In the genomic region with DNA sequence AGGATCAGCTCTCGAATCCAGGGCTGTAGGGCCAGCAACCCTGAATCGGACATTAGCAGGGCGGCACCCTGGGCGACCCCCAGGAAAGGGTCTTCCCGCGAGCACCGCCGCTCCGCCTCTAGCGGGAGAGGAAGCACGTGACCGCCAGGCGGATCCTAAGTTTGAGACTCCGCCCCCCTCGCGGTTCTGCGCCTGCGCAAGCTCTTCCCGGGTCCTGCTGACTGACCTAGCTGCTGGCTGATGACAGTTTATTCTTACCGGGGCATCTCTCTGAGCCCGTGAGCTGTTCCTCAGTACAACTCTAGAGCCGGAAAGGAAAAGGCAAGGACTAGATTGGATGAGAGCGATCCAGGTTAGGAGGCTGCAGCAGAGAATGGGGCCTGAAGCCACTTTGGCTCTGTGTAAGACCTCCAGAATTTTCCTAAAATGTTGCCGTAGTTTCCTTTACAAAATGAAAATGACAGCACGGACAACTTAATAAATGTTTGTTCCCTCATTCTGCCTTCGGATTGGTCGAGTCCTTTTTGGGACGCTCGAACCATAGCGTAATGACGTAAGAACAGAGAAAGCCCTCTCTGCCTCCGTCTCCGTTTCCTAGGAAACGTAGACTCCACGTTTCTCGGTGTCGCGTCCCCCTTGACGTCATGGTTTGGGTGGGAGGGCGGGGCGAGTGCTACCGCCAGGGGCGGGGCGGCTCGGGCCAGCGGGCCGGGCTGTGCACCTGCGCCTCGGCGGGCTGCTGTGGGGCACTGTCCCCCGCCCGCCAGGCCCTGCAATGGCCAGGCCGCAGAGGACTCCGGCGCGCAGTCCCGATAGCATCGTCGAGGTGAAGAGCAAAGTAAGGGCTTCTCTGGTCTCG, we compare ENCODE assay signal across 8 mouse cellular contexts. TPM values are rescaled to one million over a fixed set of nuclear protein-coding genes. Genes with fewer than 3 reads are reported as not detected.
A peak's percentile ranks its signal among the peaks of the same experiment; 100 is the strongest.
DNase-seq lines count a peak whose midpoint lies in the region; ATAC-seq and TF ChIP-seq lines count a peak whose summit lies in the region.

Gene Acd (minus strand): TSS at position 137 of the 859 bp plus-strand sequence.
Gene Pard6a (plus strand): TSS at position 183 of the 859 bp plus-strand sequence.

- no peaks in the 10 kb centered on the region for H3K27me3 ChIP-seq in heart, embryonic 11.5 days (ENCODE audit: control insufficient read depth, insufficient read depth, low read length)
- H3K27me3 ChIP-seq in kidney, embryonic 16.5 days (ENCODE audit: insufficient read depth, low read length), result no peaks in the 10 kb centered on the region
- H3K27me3 ChIP-seq in liver, adult 2 months (ENCODE audit: control insufficient read depth, insufficient read depth, low read length), result no peaks in the 10 kb centered on the region
- H3K27me3 ChIP-seq in myocyte (ENCODE audit: control insufficient read depth, insufficient read depth, insufficient read length), result no peaks in the 10 kb centered on the region
- no peaks in the 10 kb centered on the region for H3K27me3 ChIP-seq in splenic B cell, adult 2 months (ENCODE audit: control insufficient read depth, insufficient read depth, low read length, poor library complexity, severe bottlenecking)

- peaks cover 13% of the 10 kb centered on the region for H3K4me1 ChIP-seq in heart, embryonic 11.5 days (ENCODE audit: control insufficient read depth, insufficient read depth, low read length)
- H3K4me1 ChIP-seq in kidney, embryonic 16.5 days (ENCODE audit: insufficient read depth, low read length), result peaks cover 21% of the 10 kb centered on the region
- H3K4me1 ChIP-seq in liver, adult 2 months (ENCODE audit: control insufficient read depth, insufficient read depth, low read length), result peaks cover 5% of the 10 kb centered on the region

- H3K27ac ChIP-seq in heart, embryonic 11.5 days (ENCODE audit: low read depth, low read length), result peak within 1 kb of the TSS; percentile 90
- H3K27ac ChIP-seq in kidney, embryonic 16.5 days (ENCODE audit: low read length), result peak within 1 kb of the TSS; percentile 95
- peak within 1 kb of the TSS; percentile 90 for H3K27ac ChIP-seq in liver, adult 2 months (replicated peaks; ENCODE audit: insufficient read depth, low read depth, low read length)

- H3K79me2 ChIP-seq in liver, adult 2 months (ENCODE audit: control insufficient read depth, insufficient read depth, low read length), result no peaks in the 10 kb centered on the region
- H3K79me2 ChIP-seq in myocyte (ENCODE audit: control insufficient read depth, insufficient read depth), result peaks cover under 1% of the 10 kb centered on the region

- H3K4me3 ChIP-seq in heart, embryonic 11.5 days (ENCODE audit: low read depth, low read length), result peak within 1 kb of the TSS; percentile 69
- peak within 1 kb of the TSS; percentile 71 for H3K4me3 ChIP-seq in kidney, embryonic 16.5 days (ENCODE audit: low read length)
- peak within 1 kb of the TSS; percentile 75 for H3K4me3 ChIP-seq in liver, adult 2 months (ENCODE audit: insufficient read depth, low read depth, low read length)
- H3K4me3 ChIP-seq in myocyte, result peak within 1 kb of the TSS; percentile 91

- peak; percentile 42; the same call in 1 of the 2 replicates for TF ChIP-seq POLR2A in liver, adult 2 months (IDR thresholded peaks at IDR 0.05; ENCODE audit: extremely low read depth, insufficient read depth, low read length)
- TF ChIP-seq POLR2A in myocyte (IDR thresholded peaks at IDR 0.05; ENCODE audit: insufficient read length, low read depth), result peak; percentile 79

- H3ac ChIP-seq in myocyte (ENCODE audit: control insufficient read depth, insufficient read length), result peak within 1 kb of the TSS; percentile 6

- peak within 1 kb of the TSS; percentile 77 for H3K9ac ChIP-seq in heart, embryonic 11.5 days (ENCODE audit: low read depth, low read length)
- peak within 1 kb of the TSS; percentile 74 for H3K9ac ChIP-seq in kidney, embryonic 16.5 days (replicated peaks; ENCODE audit: low read length)
- H3K9ac ChIP-seq in liver, adult 2 months (ENCODE audit: low read depth, low read length), result peak within 1 kb of the TSS; percentile 75

- WGBS in heart, embryonic 11.5 days (ENCODE audit: insufficient replicate concordance), result under 1% methylated on average over 60 of the region's 60 CpGs
- WGBS in kidney, embryonic 16.5 days, result under 1% methylated on average over 60 of the region's 60 CpGs
- WGBS in liver, adult 2 months, result under 1% methylated on average over 60 of the region's 60 CpGs

- ATAC-seq in erythroblast, adult 5-6 weeks (replicated peaks; ENCODE audit: low FRiP score, poor library complexity, severe bottlenecking), result peak; percentile 87
- ATAC-seq in heart, embryonic 11.5 days (replicated peaks; ENCODE audit: insufficient number of reproducible peaks, low FRiP score, low TSS enrichment), result peak; percentile 66
- peak; percentile 73 for ATAC-seq in kidney, embryonic 16.5 days (ENCODE audit: low FRiP score, low TSS enrichment)

- peak; percentile 97 to 98 for DNase-seq in B cell, adult 2 months
- DNase-seq in brain, adult 2 months (ENCODE audit: low read depth, low spot score), result peak; percentile 97
- peak; percentile 83 for DNase-seq in liver, adult 2 months (ENCODE audit: extremely low read depth, low read depth, low spot score)
- peak; percentile 97 for DNase-seq in splenic B cell, adult 2 months (ENCODE audit: low read depth, low spot score)

- H3K36me3 ChIP-seq in heart, embryonic 11.5 days (ENCODE audit: control insufficient read depth, insufficient read depth, low read length), result peaks cover 3% of the 10 kb centered on the region; the same call in 1 of the 2 replicates
- peaks cover 41% of the 10 kb centered on the region for H3K36me3 ChIP-seq in kidney, embryonic 16.5 days (ENCODE audit: insufficient read depth, low read length)
- H3K36me3 ChIP-seq in liver, adult 2 months (ENCODE audit: control insufficient read depth, insufficient read depth, low read length), result no peaks in the 10 kb centered on the region
- H3K36me3 ChIP-seq in myocyte (ENCODE audit: control insufficient read depth, insufficient read depth), result peaks cover 3% of the 10 kb centered on the region
- peaks cover 11% of the 10 kb centered on the region for H3K36me3 ChIP-seq in splenic B cell, adult 2 months (ENCODE audit: control insufficient read depth, insufficient read depth, low read length, poor library complexity, severe bottlenecking)

- peak within 1 kb of the TSS; percentile 98 for H3K4me2 ChIP-seq in heart, embryonic 11.5 days
- peak within 1 kb of the TSS; percentile 93 for H3K4me2 ChIP-seq in kidney, embryonic 16.5 days (replicated peaks; ENCODE audit: low read depth, low read length)
- H3K4me2 ChIP-seq in myocyte (ENCODE audit: low read depth), result peak within 1 kb of the TSS; percentile 99

- no peaks in the 10 kb centered on the region for H3K9me3 ChIP-seq in heart, embryonic 11.5 days (replicated peaks; ENCODE audit: control insufficient read depth, low read length)
- H3K9me3 ChIP-seq in kidney, embryonic 16.5 days (ENCODE audit: low read length), result no peaks in the 10 kb centered on the region

- TF ChIP-seq CTCF in liver, adult 2 months (IDR thresholded peaks at IDR 0.05; ENCODE audit: low read depth, low read length), result no peak

TF ChIP-seq in myocyte, 11 proteins besides CTCF, POLR2A, EP300 and RAD21:
- TF ChIP-seq MAX (IDR thresholded peaks at IDR 0.05; ENCODE audit: low read depth), result no peak
- TF ChIP-seq SRF (IDR thresholded peaks at IDR 0.05; ENCODE audit: control insufficient read depth, insufficient read length, low read depth), result no peak
- TF ChIP-seq TCF3 (IDR thresholded peaks at IDR 0.05; ENCODE audit: insufficient read length, low read depth), result no peak
- peak; percentile 89 for TF ChIP-seq POLR2AphosphoS2 (IDR thresholded peaks at IDR 0.05; ENCODE audit: insufficient read length, low read depth)
- TF ChIP-seq MYOD1 (IDR thresholded peaks at IDR 0.05; ENCODE audit: control insufficient read depth in 1 of 3, insufficient read length in 2 of 3, low read depth in 2 of 3), result peak in 1 of 3 experiments; percentile 70
- TF ChIP-seq USF1 (IDR thresholded peaks at IDR 0.05; ENCODE audit: low read depth), result peak; percentile 94
- no peak for TF ChIP-seq REST (IDR thresholded peaks at IDR 0.05; ENCODE audit: insufficient read depth, insufficient read length)
- no peak for TF ChIP-seq TCF12 (IDR thresholded peaks at IDR 0.05; ENCODE audit: insufficient read depth, poor library complexity, severe bottlenecking)
- peak in 2 of 3 experiments; percentile 47 to 57 for TF ChIP-seq MYOG (IDR thresholded peaks at IDR 0.05; ENCODE audit: control insufficient read depth in 1 of 3, insufficient read depth in 1 of 3, insufficient read length in 2 of 3, low read depth in 2 of 3)
- TF ChIP-seq E2F4 (IDR thresholded peaks at IDR 0.05; ENCODE audit: insufficient read depth), result no peak
- peak; percentile 17; the same call in 1 of the 2 replicates for TF ChIP-seq CEBPB (IDR thresholded peaks at IDR 0.05; ENCODE audit: insufficient read depth, poor library complexity, severe bottlenecking)
TF ChIP-seq in myocyte: peak in this region for 5.

RNA-seq across cellular contexts. Expression of gene Acd, which starts in this region (rescaled TPM):
- total RNA-seq in erythroblast, adult 5-6 weeks (2015; ENCODE audit: low replicate concordance), result 7.1 and 12.5 TPM in 2 replicates
- 1.7 and 7.8 TPM in 2 replicates for total RNA-seq in erythroblast, adult 5-6 weeks (2017; ENCODE audit: low replicate concordance)
- polyA plus RNA-seq in heart, embryonic 11.5 days (2014; fragmentation: Nextera tagmentation; extraction: Ambion mirVana), result 39.3 and 41.5 TPM in 2 replicates
- 65.7 and 67.6 TPM in 2 replicates for polyA plus RNA-seq in kidney, embryonic 16.5 days (2015; fragmentation: Nextera tagmentation; extraction: Ambion mirVana)
- 1.5 and 3.2 TPM in 2 replicates for total RNA-seq in liver, adult 2 months (2014; rRNA removed)
- polyA plus RNA-seq in liver, adult 2 months (2012; rRNA removed), result 18.3 and 22.8 TPM in 2 replicates
- polyA plus RNA-seq in myocyte (2012; fragmentation: generic; extraction: Trizol), result 20.4 TPM

RNA-seq across cellular contexts. Expression of gene Pard6a, which starts in this region (rescaled TPM):
- total RNA-seq in erythroblast, adult 5-6 weeks (2015; ENCODE audit: low replicate concordance), result 2.1 TPM in 1 of 2 replicates, not detected in the other
- total RNA-seq in erythroblast, adult 5-6 weeks (2017; ENCODE audit: low replicate concordance), result 0.56 and 1.5 TPM in 2 replicates
- 10.9 and 14.2 TPM in 2 replicates for polyA plus RNA-seq in heart, embryonic 11.5 days (2014; fragmentation: Nextera tagmentation; extraction: Ambion mirVana)
- polyA plus RNA-seq in kidney, embryonic 16.5 days (2015; fragmentation: Nextera tagmentation; extraction: Ambion mirVana), result 18.0 and 20.1 TPM in 2 replicates
- 4.1 and 5.4 TPM in 2 replicates for total RNA-seq in liver, adult 2 months (2014; rRNA removed)
- 8.1 and 8.6 TPM in 2 replicates for polyA plus RNA-seq in liver, adult 2 months (2012; rRNA removed)
- 32.1 TPM for polyA plus RNA-seq in myocyte (2012; fragmentation: generic; extraction: Trizol)

Comparison
In these comparisons a context has a peak if more than half of its experiments do, and no peak if none do; other contexts are left out.
1. Peak in every context shown above with its lines: DNase-seq, ATAC-seq, H3K4me3 ChIP-seq and H3K27ac ChIP-seq.